Mouse (Mus musculus): ENCODE results near the gene Plpp3. TPM values are rescaled to one million over a fixed set of nuclear protein-coding genes. Genes with fewer than 3 reads are reported as not detected.

Plpp3 gene
- polyA plus RNA-seq, 1 experiment from 2014 or later, result 58.5 TPM

DNA sequence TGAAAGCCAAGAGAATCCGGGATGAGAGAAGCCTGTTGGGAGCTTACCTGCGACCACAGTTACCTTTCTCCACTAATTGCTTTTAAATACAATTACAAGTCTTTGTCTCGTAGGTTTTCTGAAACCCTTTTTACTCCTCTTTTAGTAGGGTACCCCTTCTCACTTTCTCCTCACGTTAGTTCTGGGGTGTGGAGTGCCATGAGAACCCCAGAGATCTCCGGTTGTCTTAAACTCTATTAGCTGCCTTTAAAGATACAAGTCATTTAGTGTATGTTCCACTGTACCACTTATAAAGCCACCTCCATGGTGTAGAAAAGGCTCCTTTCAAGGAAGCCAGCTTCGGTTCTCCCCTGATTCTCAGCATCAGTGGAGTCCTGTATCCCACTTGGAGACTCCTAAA lies 3.3 kb downstream of the Plpp3 start:
- peak overlapping the region; percentile 74 for H3K4me3 ChIP-seq (replicated peaks)
- no peak for ATAC-seq
- no peak overlapping the region for H3K27ac ChIP-seq
- no peaks in the 10 kb centered on the region for H3K27me3 ChIP-seq
- no peaks in the 10 kb centered on the region for H3K9me3 ChIP-seq
- H3K4me1 ChIP-seq (replicated peaks), result peaks cover 51% of the 10 kb centered on the region
- H3K9ac ChIP-seq (replicated peaks), result no peak overlapping the region
- H3K36me3 ChIP-seq, result peaks cover 4% of the 10 kb centered on the region; the same call in 1 of the 2 replicates
- WGBS, result 78% methylated on average over 6 of the region's 6 CpGs
- H3K4me2 ChIP-seq (replicated peaks), result peak overlapping the region; percentile 68

- no peak overlapping the region for H3K27ac ChIP-seq
- no peak overlapping the region for H3K4me3 ChIP-seq (replicated peaks)
- no peaks in the 10 kb centered on the region for H3K9me3 ChIP-seq
- H3K27me3 ChIP-seq, result no peaks in the 10 kb centered on the region
- peaks cover 51% of the 10 kb centered on the region for H3K4me1 ChIP-seq (replicated peaks)
- H3K36me3 ChIP-seq, result peaks cover 4% of the 10 kb centered on the region; the same call in 1 of the 2 replicates
- no peak for ATAC-seq
- H3K9ac ChIP-seq (replicated peaks), result no peak overlapping the region
- H3K4me2 ChIP-seq (replicated peaks), result peak overlapping the region; percentile 68; the same call in 1 of the 2 replicates
- 67% methylated on average over 6 of the region's 6 CpGs for WGBS
These were observed 4.9 kb downstream of the Plpp3 start for GRCm38 (mm10) chr4:105162014-105162413.

- H3K9ac ChIP-seq (replicated peaks), result no peak overlapping the region
- WGBS, result 86% methylated on average over 2 of the region's 2 CpGs
- peaks cover 4% of the 10 kb centered on the region; the same call in 1 of the 2 replicates for H3K36me3 ChIP-seq
- ATAC-seq, result no peak
- peak overlapping the region; percentile 68; the same call in 1 of the 2 replicates for H3K4me2 ChIP-seq (replicated peaks)
- peaks cover 54% of the 10 kb centered on the region for H3K4me1 ChIP-seq (replicated peaks)
- H3K27me3 ChIP-seq, result no peaks in the 10 kb centered on the region
- no peak overlapping the region for H3K27ac ChIP-seq
- no peaks in the 10 kb centered on the region for H3K9me3 ChIP-seq
- no peak overlapping the region for H3K4me3 ChIP-seq (replicated peaks)
These were observed 5.5 kb downstream of the Plpp3 start for GRCm38 (mm10) chr4:105162676-105163075.

DNA sequence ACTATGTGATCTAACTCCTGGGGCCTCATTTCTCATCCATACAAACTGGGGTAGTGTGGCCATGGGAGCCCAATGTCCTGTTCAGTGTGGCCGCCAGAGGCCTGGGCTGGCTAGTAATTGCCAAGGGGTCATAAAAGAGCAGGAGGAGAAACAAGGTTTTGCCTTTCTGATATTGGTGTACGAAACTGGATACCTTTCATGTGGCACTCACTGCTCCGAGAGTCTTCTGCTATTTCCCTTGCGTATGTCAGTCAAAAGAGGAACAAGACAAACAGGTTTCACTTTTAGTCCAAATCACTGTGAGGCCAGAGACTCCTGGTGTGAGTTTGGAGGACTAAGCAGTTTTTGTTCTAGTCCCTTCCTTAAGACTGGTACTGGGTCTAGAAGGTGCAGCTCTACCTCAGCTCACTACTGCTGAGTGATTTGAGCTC lies 6.8 kb downstream of the Plpp3 start:
- Histone ChIP-seq H3K9ac (replicated peaks) (no peak overlapping the region), H3K4me2 (replicated peaks) (no peak overlapping the region), H3K27ac (no peak overlapping the region), H3K4me1 (replicated peaks) (peaks cover 59% of the 10 kb centered on the region), H3K9me3 (no peaks in the 10 kb centered on the region), H3K27me3 (no peaks in the 10 kb centered on the region), H3K36me3 (peaks cover 4% of the 10 kb centered on the region; the same call in 1 of the 2 replicates), H3K4me3 (replicated peaks) (no peak overlapping the region)
- no peak for ATAC-seq
- WGBS, result 89% methylated on average over 4 of the region's 4 CpGs

- no peak for ATAC-seq
- Histone ChIP-seq H3K9me3 (no peaks in the 10 kb centered on the region), H3K27me3 (no peaks in the 10 kb centered on the region), H3K36me3 (peaks cover 4% of the 10 kb centered on the region; the same call in 1 of the 2 replicates), H3K27ac (no peak overlapping the region), H3K4me3 (replicated peaks) (no peak overlapping the region), H3K4me2 (replicated peaks) (no peak overlapping the region), H3K9ac (replicated peaks) (no peak overlapping the region), H3K4me1 (replicated peaks) (peaks cover 59% of the 10 kb centered on the region)
- 90% methylated on average over 6 of the region's 6 CpGs for whole genome bisulfite sequencing
These were observed 7.8 kb downstream of the Plpp3 start for GRCm38 (mm10) chr4:105164952-105165351.

- WGBS, result 20% methylated on average over 7 of the region's 7 CpGs
- Histone ChIP-seq H3K4me1 (replicated peaks) (peaks cover 48% of the 10 kb centered on the region), H3K36me3 (peaks cover 5% of the 10 kb centered on the region), H3K9me3 (no peaks in the 10 kb centered on the region), H3K27me3 (no peaks in the 10 kb centered on the region), H3K27ac (peak overlapping the region; percentile 89), H3K4me3 (replicated peaks) (no peak overlapping the region), H3K9ac (replicated peaks) (no peak overlapping the region), H3K4me2 (replicated peaks) (peak overlapping the region; percentile 37)
- no peak for ATAC-seq
These were observed 12.0 kb downstream of the Plpp3 start for GRCm38 (mm10) chr4:105169093-105169571.

- Histone ChIP-seq H3K4me2 (replicated peaks) (peak overlapping the region; percentile 37), H3K9ac (replicated peaks) (0 out of 2 replicates have a peak overlapping the region, but pooled peaks have one; percentile 12), H3K4me1 (replicated peaks) (peaks cover 49% of the 10 kb centered on the region), H3K4me3 (replicated peaks) (0 out of 2 replicates have a peak overlapping the region, but pooled peaks have one; percentile 8), H3K9me3 (no peaks in the 10 kb centered on the region), H3K36me3 (peaks cover 5% of the 10 kb centered on the region), H3K27me3 (no peaks in the 10 kb centered on the region), H3K27ac (peak overlapping the region; percentile 89)
- 12% methylated on average over 16 of the region's 16 CpGs for WGBS
- ATAC-seq, result peak; percentile 55
These were observed 13.0 kb downstream of the Plpp3 start for GRCm38 (mm10) chr4:105169826-105170810.

- Histone ChIP-seq H3K9me3 (no peaks in the 10 kb centered on the region), H3K36me3 (peaks cover 5% of the 10 kb centered on the region), H3K4me3 (replicated peaks) (peak overlapping the region; percentile 10; the same call in 1 of the 2 replicates), H3K27ac (peak overlapping the region; percentile 89), H3K9ac (replicated peaks) (no peak overlapping the region), H3K4me2 (replicated peaks) (peak overlapping the region; percentile 37), H3K27me3 (no peaks in the 10 kb centered on the region), H3K4me1 (replicated peaks) (peaks cover 56% of the 10 kb centered on the region)
- WGBS, result 6% methylated on average over 9 of the region's 9 CpGs
- ATAC-seq, result peak; percentile 89
These were observed 13.8 kb downstream of the Plpp3 start for GRCm38 (mm10) chr4:105170811-105171401.

GRCm38 (mm10) chr4:105171432-105171831 lies 14.3 kb downstream of the Plpp3 start:
- Histone ChIP-seq H3K9me3 (no peaks in the 10 kb centered on the region), H3K27ac (peak overlapping the region; percentile 89), H3K4me3 (replicated peaks) (peak overlapping the region; percentile 10; the same call in 1 of the 2 replicates), H3K9ac (replicated peaks) (no peak overlapping the region), H3K4me2 (replicated peaks) (peak overlapping the region; percentile 37), H3K27me3 (no peaks in the 10 kb centered on the region), H3K4me1 (replicated peaks) (peaks cover 56% of the 10 kb centered on the region), H3K36me3 (peaks cover 5% of the 10 kb centered on the region)
- WGBS, result 44% methylated on average over 3 of the region's 3 CpGs
- no peak for ATAC-seq

DNA sequence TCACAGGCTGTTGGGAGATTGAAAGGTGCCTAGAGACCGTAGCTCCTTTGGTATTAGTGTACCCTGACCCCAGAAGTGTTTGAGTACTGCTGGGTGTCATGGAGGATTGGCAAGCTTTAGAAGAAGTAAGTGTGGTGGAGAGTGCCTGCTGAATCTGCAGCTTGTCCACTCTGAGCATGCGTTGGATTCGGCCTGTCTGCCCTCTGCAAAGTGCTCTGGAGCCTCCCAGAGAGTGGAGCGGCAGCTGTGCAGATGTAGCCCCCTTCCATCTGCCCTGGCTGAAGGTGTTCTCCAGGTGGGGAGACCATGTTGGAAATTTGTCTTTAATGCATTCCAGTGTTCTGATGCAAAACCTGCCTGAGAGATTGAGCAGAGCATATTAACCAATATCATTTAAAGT lies 17.6 kb downstream of the Plpp3 start:
- Histone ChIP-seq H3K27ac (peak overlapping the region; percentile 45), H3K4me1 (replicated peaks) (peaks cover 52% of the 10 kb centered on the region), H3K4me2 (replicated peaks) (no peak overlapping the region), H3K9ac (replicated peaks) (no peak overlapping the region), H3K9me3 (no peaks in the 10 kb centered on the region), H3K27me3 (no peaks in the 10 kb centered on the region), H3K4me3 (replicated peaks) (no peak overlapping the region), H3K36me3 (peaks cover 5% of the 10 kb centered on the region)
- WGBS, result 80% methylated on average over 4 of the region's 4 CpGs
- ATAC-seq, result no peak

GRCm38 (mm10) chr4:105175255-105176035 lies 18.3 kb downstream of the Plpp3 start:
- ATAC-seq, result 0 out of 2 replicates have a peak, but pooled peaks have one; percentile 27
- Histone ChIP-seq H3K4me2 (replicated peaks) (no peak overlapping the region), H3K9ac (replicated peaks) (no peak overlapping the region)

More at GRCm38 (mm10) chr4:105175255-105176035, 18.3 kb downstream of the Plpp3 start:
- H3K36me3 ChIP-seq, result peaks cover 5% of the 10 kb centered on the region
- 57% methylated on average over 16 of the region's 16 CpGs for WGBS
- peaks cover 52% of the 10 kb centered on the region for H3K4me1 ChIP-seq (replicated peaks)
- peak overlapping the region; percentile 70 for H3K27ac ChIP-seq
- H3K4me3 ChIP-seq (replicated peaks), result no peak overlapping the region
- H3K27me3 ChIP-seq, result no peaks in the 10 kb centered on the region
- no peaks in the 10 kb centered on the region for H3K9me3 ChIP-seq
